Mouse (Mus musculus) E14TG2a.4 (cell line): ENCODE measurements around the gene Pla2g3.
A peak's percentile ranks its signal among the peaks of the same experiment; 100 is the strongest.

Experiments used
- H3K27me3 ChIP-seq: 2 replicates; pipeline ENCODE4 v1.6.1; 2014; ENCODE audit warnings: low read length, control low read depth; ENCODE audit not compliant: insufficient read depth
- H3K36me3 ChIP-seq: 2 replicates; pipeline ENCODE4 v1.6.1; 2014; ENCODE audit warnings: low read length, control low read depth; ENCODE audit not compliant: insufficient read depth
- H3K4me1 ChIP-seq: replicated peaks from 2 replicates; pipeline ENCODE4 v1.6.1; 2014; ENCODE audit warnings: low read depth, low read length, control low read depth
- H3K4me3 ChIP-seq: replicated peaks from 2 replicates; pipeline ENCODE4 v1.5.1; 2014; ENCODE audit warnings: mild to moderate bottlenecking, low read length
- H3K9me3 ChIP-seq: 2 replicates; pipeline ENCODE4 v1.6.1; 2014; ENCODE audit warnings: low read length, control low read depth
- CTCF ChIP-seq: conservative IDR thresholded peaks from 2 replicates; pipeline ENCODE4 v1.5.1; 2014; ENCODE audit warnings: low read length
- NANOG ChIP-seq: IDR thresholded peaks from 2 replicates; pipeline ENCODE4 v1.6.1; 2014; ENCODE audit warnings: borderline replicate concordance, low read length, mixed read lengths
- POU5F1 ChIP-seq: IDR thresholded peaks from 2 replicates; pipeline ENCODE4 v1.6.1; 2014; ENCODE audit warnings: low read length, borderline replicate concordance

Pla2g3 gene

GRCm38 (mm10) chr11:3540451-3541085 is 52.5 kb downstream of the Pla2g3 start, which contains the start of gene Smtn:
Gene Smtn, minus strand, starts transcription at chr11:3540612.
- peaks cover 8% of the 10 kb centered on the region for H3K36me3 ChIP-seq
- peaks cover 7% of the 10 kb centered on the region; the same call in 1 of the 2 replicates for H3K27me3 ChIP-seq
- peaks cover 6% of the 10 kb centered on the region for H3K9me3 ChIP-seq
- H3K4me3 ChIP-seq, result peak within 1 kb of the TSS; percentile 84
- TF ChIP-seq POU5F1, result no peak
- no peak for TF ChIP-seq CTCF
- no peak for TF ChIP-seq NANOG
- peaks cover 84% of the 10 kb centered on the region for H3K4me1 ChIP-seq

DNA sequence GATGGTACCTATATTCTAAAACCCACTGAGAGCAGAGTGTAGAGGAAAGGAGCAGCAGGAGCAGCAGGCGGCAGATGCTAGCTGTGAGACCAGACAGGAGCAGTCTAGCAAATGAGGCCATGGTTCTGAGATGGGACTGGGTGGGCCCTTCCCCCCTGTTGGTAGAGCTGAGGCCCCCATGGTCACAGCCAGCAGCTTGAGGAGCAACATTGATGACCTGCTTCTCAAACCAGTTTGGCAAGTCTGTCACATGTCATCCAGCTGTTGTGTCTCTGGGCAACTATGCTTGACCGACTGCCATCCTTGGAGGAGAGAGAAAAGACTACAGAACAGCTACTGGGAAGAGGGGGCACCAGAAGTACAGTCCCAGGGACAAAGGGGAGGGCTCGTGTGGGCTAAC is 53.8 kb downstream of the Pla2g3 start:
- peaks cover 86% of the 10 kb centered on the region for H3K4me1 ChIP-seq
- peaks cover 6% of the 10 kb centered on the region for H3K9me3 ChIP-seq
- peaks cover 5% of the 10 kb centered on the region for H3K36me3 ChIP-seq
- H3K4me3 ChIP-seq, result no peak overlapping the region
- H3K27me3 ChIP-seq, result peaks cover 7% of the 10 kb centered on the region; the same call in 1 of the 2 replicates
- no peak for TF ChIP-seq NANOG
- TF ChIP-seq POU5F1, result no peak
- no peak for TF ChIP-seq CTCF

DNA sequence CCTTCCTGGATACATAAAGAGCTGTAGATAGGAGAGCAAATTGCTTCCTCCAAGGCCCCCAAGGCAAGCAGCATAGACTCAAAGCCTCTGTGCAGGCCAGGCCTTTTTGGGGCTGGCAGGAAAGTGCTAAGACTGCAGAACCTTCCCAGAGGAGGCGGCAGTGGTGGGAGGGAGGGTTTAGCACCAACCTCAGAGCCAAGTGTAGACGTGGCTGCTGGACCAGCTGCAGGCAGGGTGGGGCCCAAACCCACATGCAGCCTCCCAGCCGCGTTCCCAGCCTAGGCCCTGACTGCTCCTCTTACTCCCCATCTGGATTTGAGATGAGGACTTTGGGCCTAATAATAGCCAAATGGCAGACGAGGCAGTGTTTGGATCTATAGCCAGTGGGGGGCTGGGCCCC is 54.9 kb downstream of the Pla2g3 start:
- H3K4me1 ChIP-seq, result peaks cover 88% of the 10 kb centered on the region
- TF ChIP-seq NANOG, result no peak
- TF ChIP-seq POU5F1, result no peak
- TF ChIP-seq CTCF, result no peak
- H3K36me3 ChIP-seq, result no peaks in the 10 kb centered on the region
- H3K9me3 ChIP-seq, result peaks cover 6% of the 10 kb centered on the region
- peaks cover 7% of the 10 kb centered on the region; the same call in 1 of the 2 replicates for H3K27me3 ChIP-seq
- no peak overlapping the region for H3K4me3 ChIP-seq

DNA sequence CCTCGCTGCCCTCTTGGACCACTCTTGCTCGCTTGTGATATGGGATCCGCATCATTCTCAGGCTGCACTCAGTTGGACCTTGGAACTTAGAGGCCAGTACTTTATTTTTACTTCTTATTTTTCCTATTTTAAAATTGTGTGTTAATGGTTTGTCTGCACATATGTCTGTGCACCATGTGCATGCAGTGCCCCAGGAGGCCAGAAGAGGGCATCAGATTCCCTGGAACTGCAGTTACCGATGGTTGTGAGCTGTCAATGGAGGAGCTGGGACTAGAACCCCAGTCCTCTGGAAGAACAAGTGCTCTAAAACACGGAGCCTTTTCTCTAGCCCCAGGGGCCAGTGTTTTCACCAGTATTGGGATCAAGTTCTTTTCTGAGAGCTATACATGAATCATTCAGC is 56.3 kb downstream of the Pla2g3 start:
- Histone ChIP-seq H3K4me3 (no peak overlapping the region), H3K4me1 (peaks cover 93% of the 10 kb centered on the region), H3K27me3 (peaks cover 7% of the 10 kb centered on the region; the same call in 1 of the 2 replicates), H3K36me3 (no peaks in the 10 kb centered on the region), H3K9me3 (peaks cover 6% of the 10 kb centered on the region)
- TF ChIP-seq NANOG (no peak), CTCF (peak; percentile 67)

GRCm38 (mm10) chr11:3545531-3546241 is 57.6 kb downstream of the Pla2g3 start:
- H3K36me3 ChIP-seq, result no peaks in the 10 kb centered on the region
- TF ChIP-seq NANOG, result no peak
- TF ChIP-seq CTCF, result no peak
- no peak for TF ChIP-seq POU5F1
- peaks cover 7% of the 10 kb centered on the region; the same call in 1 of the 2 replicates for H3K27me3 ChIP-seq
- H3K4me3 ChIP-seq, result no peak overlapping the region
- H3K9me3 ChIP-seq, result peaks cover 9% of the 10 kb centered on the region
- peaks cover 93% of the 10 kb centered on the region for H3K4me1 ChIP-seq

DNA sequence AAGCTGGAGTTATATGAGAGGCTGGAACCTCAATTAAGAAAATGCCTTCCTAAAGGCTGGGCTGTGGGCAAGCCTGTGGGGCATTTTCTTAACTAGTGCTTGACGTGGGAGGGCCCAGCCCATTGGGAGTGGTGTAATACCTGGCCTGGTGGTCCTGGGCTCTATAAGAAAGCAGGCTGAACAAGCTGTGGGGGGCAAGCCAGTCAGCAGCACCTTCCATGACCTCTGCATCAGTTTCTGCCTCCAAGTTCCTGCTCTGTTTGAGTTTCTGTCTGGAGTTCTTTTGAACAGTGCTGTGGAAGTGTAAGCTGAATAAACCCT is 58.1 kb downstream of the Pla2g3 start:
- H3K36me3 ChIP-seq, result no peaks in the 10 kb centered on the region
- no peak overlapping the region for H3K4me3 ChIP-seq
- H3K27me3 ChIP-seq, result peaks cover 6% of the 10 kb centered on the region; the same call in 1 of the 2 replicates
- peaks cover 9% of the 10 kb centered on the region for H3K9me3 ChIP-seq
- TF ChIP-seq NANOG (no peak), POU5F1 (no peak), CTCF (no peak)
- H3K4me1 ChIP-seq, result peaks cover 88% of the 10 kb centered on the region

DNA sequence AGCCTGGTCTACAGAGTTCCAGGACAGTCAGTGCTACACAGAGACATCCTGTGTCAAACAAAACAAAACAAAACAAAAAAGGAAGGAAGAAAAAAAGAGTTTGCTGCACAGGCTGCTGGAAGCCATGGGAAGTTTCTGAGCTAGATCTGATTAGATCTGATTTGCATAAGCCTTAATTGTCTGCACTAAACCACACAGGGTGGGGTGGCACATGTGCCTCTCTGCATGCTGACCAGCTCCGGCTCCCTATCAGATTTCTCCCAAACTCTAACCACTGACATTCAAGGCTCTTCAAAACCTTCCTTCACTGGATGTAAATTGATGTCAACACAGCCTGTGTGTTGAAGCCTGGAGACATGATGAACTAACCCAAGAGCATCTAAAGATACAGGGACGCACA is 59.0 kb downstream of the Pla2g3 start:
- H3K9me3 ChIP-seq, result peaks cover 9% of the 10 kb centered on the region
- no peak overlapping the region for H3K4me3 ChIP-seq
- peaks cover 80% of the 10 kb centered on the region for H3K4me1 ChIP-seq
- no peak for TF ChIP-seq CTCF
- TF ChIP-seq POU5F1, result no peak
- no peak for TF ChIP-seq NANOG
- H3K27me3 ChIP-seq, result no peaks in the 10 kb centered on the region
- no peaks in the 10 kb centered on the region for H3K36me3 ChIP-seq

DNA sequence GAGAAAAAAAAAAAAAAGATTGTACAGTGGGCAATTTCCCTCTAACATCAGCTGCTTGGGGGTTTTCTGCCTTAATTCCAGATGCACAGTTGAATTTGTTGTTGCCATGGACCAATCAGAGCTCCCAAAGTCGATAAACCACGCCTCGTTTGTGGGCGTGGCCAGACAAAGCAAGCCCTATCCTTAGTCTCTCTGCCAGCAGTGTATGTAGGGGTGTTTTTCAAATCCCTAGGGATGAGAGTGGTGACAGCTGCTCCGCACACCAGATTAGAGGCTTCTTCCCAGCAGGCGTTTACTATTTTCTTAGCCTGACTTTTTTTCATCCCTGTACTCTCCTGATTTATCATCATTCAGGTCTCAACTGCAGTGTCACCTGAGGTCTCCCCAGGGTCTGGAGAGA is 59.9 kb downstream of the Pla2g3 start:
- no peak for TF ChIP-seq CTCF
- no peak for TF ChIP-seq NANOG
- no peak for TF ChIP-seq POU5F1
- Histone ChIP-seq H3K36me3 (no peaks in the 10 kb centered on the region), H3K4me3 (no peak overlapping the region), H3K4me1 (peaks cover 71% of the 10 kb centered on the region), H3K9me3 (peaks cover 9% of the 10 kb centered on the region), H3K27me3 (no peaks in the 10 kb centered on the region)
